ENCODE assay signal across 7 mouse cellular contexts in the genomic region with DNA sequence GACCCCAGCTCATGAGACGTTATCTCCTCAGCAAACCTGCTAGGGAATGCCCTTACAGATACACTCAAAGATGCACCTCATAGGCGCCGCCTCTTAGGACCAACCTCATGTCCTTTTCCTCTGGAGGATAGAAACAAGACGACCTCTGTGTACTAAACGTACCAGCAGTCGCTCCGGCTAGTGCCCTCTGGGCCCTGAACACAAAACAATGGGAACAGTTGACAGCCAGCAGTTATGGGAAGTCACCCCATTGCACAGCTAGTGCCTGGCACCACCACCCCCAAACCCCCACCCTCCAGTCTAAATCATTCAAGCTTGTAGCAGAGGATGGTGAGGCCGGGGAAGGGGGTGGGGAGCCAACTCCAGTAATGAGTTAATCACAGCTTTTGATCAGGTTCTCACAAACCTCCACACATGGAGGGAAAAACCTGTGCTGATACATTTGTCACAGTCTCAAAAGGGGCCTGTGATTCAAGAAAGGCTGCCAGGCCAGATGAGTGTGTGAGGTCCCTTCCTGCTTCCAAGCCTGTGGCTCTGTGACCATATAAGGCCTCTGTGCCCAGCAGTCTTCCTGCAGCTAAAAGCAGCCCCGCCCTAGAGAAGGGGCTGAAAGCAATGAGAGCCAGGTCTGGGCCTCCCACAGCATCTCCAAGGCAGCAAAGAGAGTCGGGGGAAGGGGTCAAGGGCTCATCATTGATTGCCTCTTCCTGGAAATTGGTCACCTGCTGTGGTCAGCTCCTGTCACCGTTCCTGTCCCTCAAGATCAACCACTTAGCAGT.
A peak's percentile ranks its signal among the peaks of the same experiment; 100 is the strongest.
DNase-seq lines count a peak whose midpoint lies in the region; ATAC-seq and TF ChIP-seq lines count a peak whose summit lies in the region.

No protein-coding gene starts in this region.

- no peak for TF ChIP-seq EP300 in lung, postnatal 0 days (IDR thresholded peaks at IDR 0.05)
- no peak for TF ChIP-seq EP300 in stomach, postnatal 0 days (optimal IDR thresholded peaks at IDR 0.05)

- 55% methylated on average over 11 of the region's 11 CpGs for WGBS in lung, postnatal 0 days
- WGBS in stomach, postnatal 0 days: 61% methylated on average over 11 of the region's 11 CpGs

- peaks cover 14% of the 10 kb centered on the region for H3K4me1 ChIP-seq in embryonic fibroblast, embryonic 13.5 days (ENCODE audit: control insufficient read depth, insufficient read depth, low read length)
- no peaks in the 10 kb centered on the region for H3K4me1 ChIP-seq in lung, postnatal 0 days (ENCODE audit: insufficient read depth, low read depth, low read length)
- H3K4me1 ChIP-seq in stomach, postnatal 0 days (replicated peaks; ENCODE audit: control insufficient read depth, insufficient read depth): peaks cover 4% of the 10 kb centered on the region; the same call in 1 of the 2 replicates

- no peak overlapping the region for H3K4me3 ChIP-seq in left cerebral cortex, adult 2 months
- no peak overlapping the region for H3K4me3 ChIP-seq in embryonic fibroblast, embryonic 13.5 days (ENCODE audit: insufficient read depth, low read length)
- no peak overlapping the region for H3K4me3 ChIP-seq in lung, postnatal 0 days (ENCODE audit: low read depth, low read length)
- no peak overlapping the region for H3K4me3 ChIP-seq in stomach, postnatal 0 days (ENCODE audit: low read depth, low read length)

- no peak for TF ChIP-seq POLR2A in embryonic fibroblast, embryonic 13.5 days (IDR thresholded peaks at IDR 0.05; ENCODE audit: low read depth, low read length)

- DNase-seq in left cerebral cortex, adult 2 months (ENCODE audit: extremely low spot score in 1 of 2, low spot score in 2 of 2): no peak
- no peak for DNase-seq in left cerebral cortex, postnatal 36 days (ENCODE audit: low spot score in 2 of 2)
- DNase-seq in lung, postnatal 0 days (ENCODE audit: low spot score): peak; percentile 45
- peak; percentile 27 for DNase-seq in stomach, postnatal 0 days (ENCODE audit: low spot score)
- no peak for DNase-seq in adrenal gland, postnatal 4 days (ENCODE audit: low spot score in 2 of 2)
- DNase-seq in cerebellum, adult 11 months: no peak

- H3K9ac ChIP-seq in lung, postnatal 0 days (replicated peaks; ENCODE audit: low read depth): no peak overlapping the region
- H3K9ac ChIP-seq in stomach, postnatal 0 days (ENCODE audit: low read length): no peak overlapping the region

- no peaks in the 10 kb centered on the region for H3K9me3 ChIP-seq in lung, postnatal 0 days (ENCODE audit: low read length)
- no peaks in the 10 kb centered on the region for H3K9me3 ChIP-seq in stomach, postnatal 0 days (ENCODE audit: control insufficient read depth, low read length)

- intact Hi-C loops in left cerebral cortex, adult 2 months (cut with DNase I): no loop called here
- intact Hi-C loops in left cerebral cortex, postnatal 36 days (cut with DNase I): no loop called here

- peak overlapping the region; percentile 83 for H3K27ac ChIP-seq in left cerebral cortex, adult 2 months
- peak overlapping the region; percentile 74; the same call in 1 of the 2 replicates for H3K27ac ChIP-seq in embryonic fibroblast, embryonic 13.5 days (ENCODE audit: insufficient read depth, low read length)
- H3K27ac ChIP-seq in lung, postnatal 0 days (ENCODE audit: low read length): no peak overlapping the region
- H3K27ac ChIP-seq in stomach, postnatal 0 days (replicated peaks): peak overlapping the region; percentile 65

- TF ChIP-seq CTCF in left cerebral cortex, adult 2 months (IDR thresholded peaks at IDR 0.05): no peak
- TF ChIP-seq CTCF in embryonic fibroblast, embryonic 13.5 days (IDR thresholded peaks at IDR 0.05; ENCODE audit: borderline replicate concordance, insufficient read depth, low read length): no peak
- TF ChIP-seq CTCF in lung, postnatal 0 days (IDR thresholded peaks at IDR 0.05): no peak
- no peak for TF ChIP-seq CTCF in stomach, postnatal 0 days (IDR thresholded peaks at IDR 0.05; ENCODE audit: low read depth)

- no peak overlapping the region for H3K4me2 ChIP-seq in lung, postnatal 0 days (replicated peaks; ENCODE audit: low read depth, low read length)
- H3K4me2 ChIP-seq in stomach, postnatal 0 days (replicated peaks; ENCODE audit: low read depth): no peak overlapping the region

- ATAC-seq in lung, postnatal 0 days: peak; percentile 77
- ATAC-seq in stomach, postnatal 0 days (ENCODE audit: low FRiP score, low TSS enrichment): peak; percentile 79

- H3K36me3 ChIP-seq in lung, postnatal 0 days (ENCODE audit: insufficient read depth, low read length): no peaks in the 10 kb centered on the region
- H3K36me3 ChIP-seq in stomach, postnatal 0 days (ENCODE audit: control insufficient read depth, insufficient read depth, low read length): no peaks in the 10 kb centered on the region

- no peaks in the 10 kb centered on the region for H3K27me3 ChIP-seq in lung, postnatal 0 days (replicated peaks; ENCODE audit: insufficient read depth, low read length)
- H3K27me3 ChIP-seq in stomach, postnatal 0 days (ENCODE audit: control insufficient read depth, insufficient read depth, low read length): no peaks in the 10 kb centered on the region

Comparison
In these comparisons a context has a peak if more than half of its experiments do, and no peak if none do; other contexts are left out.
1. DNase-seq: peak in lung, postnatal 0 days (single experiment) and stomach, postnatal 0 days (single experiment); none in left cerebral cortex, adult 2 months (0 of 2), left cerebral cortex, postnatal 36 days (0 of 2), adrenal gland, postnatal 4 days (0 of 2) and cerebellum, adult 11 months (single experiment).